Mouse (Mus musculus): ENCODE data around the gene Cpne5.

Cpne5 gene

DNA sequence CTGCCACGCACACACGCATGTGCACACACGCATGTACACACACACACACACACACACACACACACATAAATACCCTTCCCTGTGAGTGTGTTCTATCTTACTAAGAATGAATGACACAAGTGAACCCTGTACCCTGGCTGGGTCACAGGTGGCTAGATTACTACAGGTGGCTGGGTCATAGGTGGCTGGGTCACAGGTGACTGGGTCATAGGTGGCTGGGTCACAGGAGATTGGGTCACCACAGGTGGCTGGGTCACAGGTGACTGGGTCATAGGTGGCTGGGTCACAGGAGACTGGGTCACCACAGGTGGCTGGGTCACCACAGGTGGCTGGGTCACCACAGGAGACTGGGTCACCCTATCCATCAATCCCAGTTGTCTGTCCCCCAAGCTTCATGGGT, 27.9 kb downstream of the Cpne5 start:
- no peak for DNase-seq (ENCODE audit: low spot score)

DNA sequence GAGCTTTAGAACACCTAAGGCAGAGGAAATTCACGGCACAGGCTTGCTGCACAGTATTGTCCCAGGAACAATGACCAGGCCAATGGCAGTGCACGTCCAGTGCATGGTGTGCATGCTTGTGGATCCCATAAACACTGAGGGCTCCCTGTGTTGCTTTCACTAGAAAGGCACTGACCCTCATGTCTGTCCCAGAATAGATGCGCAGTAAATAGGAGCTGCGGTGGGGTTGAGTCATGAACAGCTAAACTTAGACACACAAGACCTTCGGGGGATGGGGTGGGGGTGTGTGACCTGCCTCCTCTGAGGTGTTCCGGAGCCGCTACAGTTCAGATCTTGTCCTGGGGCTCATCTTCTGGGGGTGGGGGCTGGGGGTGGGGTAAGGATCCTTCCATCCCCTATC, 31.9 kb downstream of the Cpne5 start:
- DNase-seq (ENCODE audit: low spot score) = no peak

DNA sequence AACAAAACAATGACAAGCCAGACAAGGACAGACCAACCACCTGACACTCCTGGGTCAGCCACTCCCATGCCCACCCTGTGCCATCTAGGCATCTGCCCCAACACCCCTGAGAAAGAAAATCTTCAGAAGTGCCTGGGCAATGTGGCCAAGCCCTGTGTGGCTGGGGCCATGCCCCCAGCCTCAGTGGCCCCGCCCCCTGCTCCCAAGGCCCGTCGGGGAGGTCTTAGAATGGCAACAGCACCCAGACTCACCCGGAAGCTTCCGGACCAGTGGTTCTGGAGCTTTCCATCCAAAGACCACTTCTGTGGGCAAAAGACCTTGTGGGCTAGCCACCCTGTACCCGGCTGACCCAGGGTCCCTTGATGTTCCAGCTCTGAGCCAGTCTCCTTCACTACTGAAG, 35.4 kb downstream of the Cpne5 start:
- no peak for DNase-seq (ENCODE audit: low spot score)

DNA sequence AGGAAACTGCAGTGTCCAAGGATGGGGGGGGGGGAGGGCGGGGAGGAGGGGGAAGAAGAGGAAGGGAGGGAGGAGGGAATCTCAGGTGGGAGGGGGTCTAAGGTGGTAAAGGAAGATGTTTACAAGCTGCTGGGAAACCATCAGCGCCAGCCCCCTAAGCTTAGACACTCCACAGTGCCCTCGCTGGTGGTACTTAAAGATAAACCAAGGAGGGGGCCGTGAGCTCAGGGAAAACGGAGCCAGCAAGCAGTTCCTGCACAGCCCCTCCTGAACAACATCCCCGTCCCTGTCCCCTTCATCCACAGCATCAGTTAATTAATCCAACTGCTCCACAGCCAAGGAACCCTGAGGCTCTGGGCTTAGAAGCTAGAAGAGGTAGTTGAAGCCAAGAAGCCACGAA, 38.1 kb downstream of the Cpne5 start:
- DNase-seq (ENCODE audit: low spot score) = no peak

DNA sequence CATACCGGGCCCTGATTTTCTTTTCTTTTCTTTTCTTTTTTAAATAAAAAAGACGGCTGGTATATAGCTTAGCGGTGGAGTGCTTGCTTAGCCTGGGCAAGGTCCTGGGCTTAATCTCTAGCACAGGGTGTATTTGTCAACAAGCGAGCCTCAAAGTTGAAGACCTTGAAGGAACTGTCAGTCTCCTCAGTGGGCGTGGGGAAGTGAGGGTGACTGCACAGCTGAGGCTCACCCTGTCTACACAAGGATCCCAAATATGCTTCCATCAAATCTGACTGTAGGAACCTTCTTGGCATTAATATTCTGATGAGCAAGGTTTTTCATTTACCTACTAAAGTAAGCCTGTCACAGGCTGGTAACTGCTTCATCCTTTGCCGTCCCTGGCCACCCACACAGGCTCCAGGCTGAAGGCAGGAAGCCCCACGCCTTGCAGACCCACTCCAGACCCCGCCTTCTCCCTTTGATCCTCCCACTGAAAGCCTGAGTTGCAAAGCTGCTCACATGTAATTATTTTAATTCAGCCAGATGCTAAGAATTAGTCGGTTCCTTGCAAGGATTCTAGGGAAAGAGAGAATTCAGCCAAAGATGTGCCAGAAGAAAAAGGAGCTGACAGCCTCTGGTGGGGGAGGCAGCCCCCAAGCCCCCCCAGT, 38.7 kb downstream of the Cpne5 start:
- no peak for DNase-seq (ENCODE audit: low spot score)

DNA sequence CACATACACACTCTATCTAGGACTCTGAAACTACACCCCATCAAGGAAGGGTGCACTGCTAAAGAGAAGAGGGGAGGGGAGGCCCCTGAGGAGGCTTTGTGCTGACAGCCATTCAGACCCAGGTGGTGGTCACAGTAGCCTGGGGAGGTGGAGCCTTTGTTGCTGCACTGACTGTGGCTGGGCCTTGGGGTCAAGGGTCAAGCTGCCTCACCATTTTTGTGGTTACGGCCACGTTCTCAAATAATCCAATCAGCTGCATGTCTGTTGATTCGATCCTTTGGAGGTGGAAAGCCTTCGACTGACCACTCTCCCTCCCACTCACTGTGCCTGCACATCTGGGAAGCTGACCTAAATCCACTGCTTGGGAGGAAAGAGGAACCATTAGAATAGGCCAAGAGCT, 42.4 kb downstream of the Cpne5 start:
- DNase-seq (ENCODE audit: low spot score) = no peak

DNA sequence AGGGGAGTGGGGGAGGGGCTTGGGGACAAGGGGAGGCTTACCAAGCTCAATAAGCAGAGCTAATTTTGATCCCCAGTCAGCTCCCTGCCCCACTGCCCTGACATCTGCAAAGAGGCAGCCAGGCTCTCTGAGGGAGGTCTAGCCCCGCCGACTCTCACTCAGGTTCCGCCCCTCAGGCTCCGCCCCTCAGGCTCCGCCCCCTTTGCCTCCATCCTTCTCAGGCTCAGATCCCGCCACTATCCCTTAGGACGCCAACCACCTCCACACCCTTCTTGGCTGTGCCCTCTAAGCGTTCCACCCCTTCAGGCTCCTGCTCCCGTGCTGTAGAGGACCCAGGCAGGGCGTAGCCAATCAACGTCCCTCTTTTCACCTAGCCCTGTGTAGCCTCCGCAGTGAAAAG, 49.0 kb downstream of the Cpne5 start:
- no peak for DNase-seq (ENCODE audit: low spot score)

DNA sequence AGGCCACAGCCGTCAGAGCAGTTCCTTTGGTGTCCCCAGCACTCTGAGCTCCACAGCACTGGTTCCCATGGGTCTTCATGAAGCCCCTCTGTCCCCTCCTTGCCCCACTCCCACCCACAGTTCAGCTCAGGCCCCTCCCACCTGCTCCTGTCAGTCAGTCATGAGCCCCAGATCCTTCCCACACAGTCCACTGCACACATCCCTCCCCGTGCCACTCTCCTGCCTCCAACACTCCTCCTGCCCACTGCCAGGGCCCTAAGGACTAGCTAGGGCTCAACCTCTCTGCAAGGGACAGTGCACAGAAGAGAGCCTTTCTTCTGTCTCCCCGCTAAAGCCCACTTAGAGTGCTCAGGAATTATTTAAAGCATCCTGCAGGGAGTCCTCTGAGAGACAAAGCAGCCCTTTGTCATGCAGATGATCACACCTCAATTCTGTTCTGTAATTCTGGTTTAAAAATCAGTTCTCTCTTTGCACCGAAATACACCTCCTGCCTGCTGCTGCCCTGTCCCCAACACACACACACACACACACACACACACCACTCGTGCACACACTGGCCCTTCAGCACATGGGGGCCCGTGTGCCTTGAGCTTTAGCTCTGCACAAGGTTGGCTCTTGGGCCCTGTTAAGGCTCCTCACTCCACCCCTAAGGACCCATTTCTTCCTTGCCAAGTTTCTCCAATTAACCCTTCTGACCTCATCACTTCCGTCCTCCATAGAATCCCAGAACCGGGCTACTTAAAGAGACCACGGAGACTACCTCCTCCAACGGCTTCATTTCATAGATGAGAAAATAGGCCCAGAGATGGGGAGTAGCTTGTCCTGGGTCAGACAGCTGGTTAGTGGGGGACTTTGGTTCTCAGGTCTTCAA, 50.7 kb downstream of the Cpne5 start:
- no peak for DNase-seq (ENCODE audit: low spot score)

DNA sequence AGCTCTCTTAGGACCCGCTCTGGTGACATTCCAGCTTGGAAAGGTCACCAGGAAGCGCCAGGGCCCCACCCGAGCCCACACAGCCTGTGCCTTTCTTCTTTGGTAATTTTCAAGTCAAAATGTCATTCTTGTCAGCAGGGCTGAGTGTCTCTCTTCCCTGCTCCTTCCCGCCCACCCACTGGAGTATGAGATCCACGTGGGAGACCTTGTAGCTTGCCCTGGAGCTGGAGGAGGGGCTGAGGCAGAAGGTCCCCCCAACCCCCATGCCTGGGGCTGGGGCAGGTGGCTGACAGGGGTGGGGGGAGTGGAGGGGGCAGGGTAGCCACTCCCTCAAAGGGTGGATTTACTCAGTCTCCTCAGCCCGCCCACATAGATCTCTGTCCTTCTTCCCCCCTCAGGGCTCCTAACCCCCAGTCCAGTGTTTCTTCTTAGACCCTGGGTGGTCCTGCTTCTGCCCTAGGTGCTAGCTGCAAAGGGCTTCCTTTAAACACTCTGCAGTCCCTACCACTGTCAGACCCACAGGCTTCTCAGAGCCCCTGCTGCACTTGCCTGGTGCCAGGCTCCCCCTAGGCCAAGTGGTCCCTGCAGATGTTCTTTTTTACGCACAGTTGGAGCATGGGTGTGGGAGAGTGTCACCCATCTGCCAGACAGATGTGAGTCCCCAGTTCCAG, 52.5 kb downstream of the Cpne5 start:
- no peak for DNase-seq (ENCODE audit: low spot score)

DNA sequence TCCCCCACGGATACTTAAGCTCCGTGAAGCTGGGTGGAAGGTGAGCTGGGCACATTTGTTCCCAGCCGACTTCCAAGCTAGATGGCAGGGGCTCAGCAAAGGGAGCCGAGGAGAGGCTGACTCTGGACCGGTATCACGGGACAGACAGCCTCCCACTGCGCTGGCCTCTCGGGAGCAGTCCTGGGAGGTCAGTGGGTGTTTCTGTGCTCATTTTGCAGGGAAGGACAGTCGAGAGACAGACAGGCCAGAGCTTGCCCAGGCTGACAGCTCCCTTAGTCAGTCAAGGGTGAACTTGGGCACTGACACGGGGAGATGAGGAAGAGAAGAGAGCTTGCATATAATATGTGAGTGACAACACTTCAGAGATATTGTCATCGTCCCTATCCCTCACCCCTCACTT, 54.8 kb downstream of the Cpne5 start:
- DNase-seq (ENCODE audit: low spot score) = no peak

DNA sequence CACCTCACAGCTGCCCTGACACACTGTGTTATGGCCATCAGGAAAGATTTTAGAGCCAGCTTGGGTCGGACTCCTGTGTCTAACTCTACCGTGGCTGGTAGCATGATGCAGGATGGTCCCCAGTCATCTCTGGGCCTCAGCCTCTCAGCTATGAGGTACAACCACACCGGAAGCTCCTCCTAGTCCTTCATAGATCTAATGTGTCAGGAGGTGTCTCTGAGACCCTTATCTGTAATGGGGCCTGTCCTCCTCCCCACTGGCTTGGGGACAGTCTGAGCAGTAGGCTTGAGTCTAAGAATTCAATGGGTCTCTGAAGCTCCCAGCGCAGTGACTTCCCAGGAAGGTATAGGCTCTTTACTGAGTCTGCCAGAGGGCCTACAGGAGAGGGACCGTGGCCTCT, 56.2 kb downstream of the Cpne5 start:
- DNase-seq (ENCODE audit: low spot score) = no peak

DNA sequence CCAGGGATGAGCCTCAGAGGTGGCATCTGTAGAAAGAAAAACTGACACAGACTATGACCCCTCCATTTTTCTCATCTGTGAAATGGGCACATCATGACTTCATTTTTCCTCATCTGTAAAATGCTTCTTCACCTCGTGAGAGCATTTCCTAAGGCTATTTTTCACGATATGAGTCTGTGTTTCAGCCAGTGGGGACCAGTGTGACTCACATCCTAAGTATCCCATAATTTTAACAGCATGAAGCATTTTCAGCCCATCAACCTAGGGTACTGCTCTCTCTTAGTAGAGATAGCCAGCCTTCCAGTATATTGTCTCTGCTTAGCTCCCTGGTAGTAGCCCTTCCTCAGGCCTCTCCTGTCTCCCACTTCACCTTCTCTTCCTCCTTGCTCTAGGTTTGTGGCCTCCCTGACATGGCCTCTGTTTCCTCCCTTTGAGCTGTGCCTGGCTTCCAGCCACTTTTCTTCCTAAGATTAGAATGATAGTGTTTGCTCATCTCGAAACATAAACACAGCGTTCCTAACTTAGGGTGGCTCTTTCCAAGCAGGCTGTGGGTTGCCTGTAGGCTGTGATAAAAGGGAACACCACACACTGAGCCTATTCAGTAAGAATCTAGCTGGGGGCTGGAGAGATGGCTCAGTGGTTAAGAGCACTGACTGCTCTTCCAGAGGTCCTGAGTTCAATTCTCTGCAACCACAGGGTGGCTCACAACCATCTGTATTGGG, 57.4 kb downstream of the Cpne5 start:
- no peak for DNase-seq (ENCODE audit: low spot score)

DNA sequence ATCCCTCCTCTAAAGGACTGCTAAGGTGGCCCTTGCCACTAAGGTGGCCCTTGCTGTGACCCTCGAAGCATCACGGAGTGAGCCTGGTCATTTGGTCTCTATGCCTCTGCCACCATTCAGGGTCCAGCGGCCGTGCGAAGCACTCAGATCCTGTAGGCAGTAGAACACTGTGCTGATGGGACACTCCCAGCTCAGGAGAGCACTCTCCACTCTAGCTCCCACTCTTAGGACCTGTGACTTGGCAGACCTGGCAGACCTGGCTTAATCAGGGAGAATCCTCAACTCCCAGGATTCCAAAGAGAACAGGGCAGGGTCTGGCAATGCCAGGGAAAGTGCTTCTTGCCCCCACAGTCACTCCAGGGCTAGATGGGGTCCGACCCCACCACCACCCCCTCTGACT, 58.0 kb downstream of the Cpne5 start:
- no peak for DNase-seq (ENCODE audit: low spot score)

DNA sequence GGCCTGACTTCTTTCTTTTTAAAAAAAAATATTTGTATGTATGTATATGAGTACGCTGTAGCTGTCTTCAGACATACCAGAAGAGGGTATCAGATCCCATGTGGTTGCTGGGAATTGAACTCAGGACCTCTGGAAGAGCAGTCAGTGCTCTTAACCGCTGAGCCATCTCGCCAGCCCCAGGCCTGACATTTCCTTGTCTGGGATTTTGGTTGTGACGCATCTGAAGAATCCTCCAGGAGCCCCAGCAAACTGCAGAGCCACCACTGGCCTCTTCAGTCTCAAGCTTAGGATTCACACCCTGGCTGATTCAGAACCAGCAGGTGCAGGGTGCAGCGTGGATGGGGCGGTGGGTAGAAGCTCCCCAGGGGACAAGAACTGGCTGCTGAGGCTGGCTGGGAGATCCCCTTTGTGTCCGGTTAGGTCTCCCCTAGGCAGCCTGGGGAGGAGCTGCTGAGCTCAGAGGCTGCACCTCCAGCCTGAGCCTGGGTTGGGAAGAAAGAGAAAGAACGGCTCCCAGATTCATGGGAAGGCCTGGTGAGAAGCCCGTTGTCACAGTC, 59.4 kb downstream of the Cpne5 start:
- DNase-seq (ENCODE audit: low spot score) = no peak

DNA sequence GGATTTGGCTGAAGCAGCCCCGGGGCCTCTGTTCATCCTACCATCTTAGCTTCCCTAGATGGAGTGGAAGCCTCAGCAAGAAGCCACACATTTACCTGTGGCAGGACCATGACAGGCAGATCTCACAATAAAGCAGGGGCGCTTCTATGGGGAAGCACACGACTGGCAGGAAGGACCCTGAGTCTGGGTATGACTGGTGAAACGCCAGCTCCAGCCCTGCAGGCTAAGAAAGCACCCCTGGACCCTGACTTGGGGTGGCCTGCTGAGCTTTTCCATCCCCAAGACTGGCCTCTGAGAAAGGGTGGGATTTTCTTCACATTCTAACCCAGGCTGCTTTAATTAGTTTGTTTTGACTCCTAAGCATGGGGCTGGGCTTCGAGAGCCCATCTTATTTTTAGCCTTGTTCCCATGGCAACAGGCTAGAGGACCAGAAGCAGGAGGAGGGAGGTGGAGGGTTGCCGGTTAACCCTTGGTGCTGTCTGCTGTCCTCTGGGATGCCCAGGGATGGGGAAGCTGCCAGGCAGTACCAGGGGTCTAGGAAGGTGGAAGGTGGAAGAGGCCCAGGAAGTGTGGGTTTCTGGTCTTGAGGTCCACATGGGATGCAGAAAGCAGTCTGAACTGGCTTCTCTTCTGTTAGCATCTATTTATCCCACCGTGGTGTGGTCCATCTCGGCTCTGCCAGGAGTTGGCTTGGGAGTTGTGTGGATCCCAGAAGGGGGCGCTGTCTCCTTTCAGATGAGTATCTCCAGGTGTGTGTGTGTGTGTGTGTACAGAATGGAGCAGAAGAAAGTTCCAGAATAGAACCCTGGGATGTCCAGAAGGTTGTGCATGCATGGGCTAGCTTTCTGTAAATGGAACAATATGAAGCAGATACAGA, 61.3 kb downstream of the Cpne5 start:
- DNase-seq (ENCODE audit: low spot score) = peak; percentile 50

DNA sequence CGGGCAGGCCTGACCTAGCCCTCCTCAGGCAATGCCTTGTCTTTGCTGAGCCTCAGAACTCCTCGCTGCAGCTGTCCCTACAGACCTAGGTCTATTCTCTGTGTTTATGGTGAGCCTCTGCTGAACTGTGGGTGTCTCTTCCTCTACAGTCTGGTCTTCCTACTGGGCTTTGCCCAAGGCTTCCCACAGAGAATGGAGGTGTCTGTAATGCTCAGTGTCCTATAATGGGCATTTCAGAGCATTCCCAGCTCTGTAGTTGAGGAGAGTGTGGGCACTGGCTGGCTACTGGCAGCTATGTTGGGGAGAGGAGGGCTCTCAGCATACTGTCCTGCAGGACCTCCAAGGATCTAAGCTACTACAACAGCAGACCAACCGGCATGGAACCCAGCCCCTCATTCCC, 62.3 kb downstream of the Cpne5 start:
- DNase-seq (ENCODE audit: low spot score) = no peak

DNA sequence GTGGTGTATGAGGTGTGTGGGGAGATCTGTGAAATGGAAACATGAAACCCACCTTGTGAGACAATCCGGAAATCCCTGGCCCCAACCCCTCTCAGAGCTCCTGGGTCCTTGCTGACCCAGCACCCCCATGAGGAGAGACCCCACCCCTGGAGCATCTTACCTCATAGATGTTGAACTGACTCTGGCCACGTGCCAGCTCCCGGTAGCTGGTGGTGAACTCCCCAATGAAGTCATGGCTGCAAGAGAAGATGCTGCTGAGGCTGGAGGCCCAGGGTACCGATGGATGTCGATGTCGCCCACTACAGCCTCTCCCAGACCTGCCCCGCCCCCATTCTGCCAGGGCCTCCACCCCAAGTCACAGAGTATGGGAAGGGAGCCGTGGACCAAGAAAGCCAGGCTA, 64.8 kb downstream of the Cpne5 start:
- no peak for DNase-seq (ENCODE audit: low spot score)

DNA sequence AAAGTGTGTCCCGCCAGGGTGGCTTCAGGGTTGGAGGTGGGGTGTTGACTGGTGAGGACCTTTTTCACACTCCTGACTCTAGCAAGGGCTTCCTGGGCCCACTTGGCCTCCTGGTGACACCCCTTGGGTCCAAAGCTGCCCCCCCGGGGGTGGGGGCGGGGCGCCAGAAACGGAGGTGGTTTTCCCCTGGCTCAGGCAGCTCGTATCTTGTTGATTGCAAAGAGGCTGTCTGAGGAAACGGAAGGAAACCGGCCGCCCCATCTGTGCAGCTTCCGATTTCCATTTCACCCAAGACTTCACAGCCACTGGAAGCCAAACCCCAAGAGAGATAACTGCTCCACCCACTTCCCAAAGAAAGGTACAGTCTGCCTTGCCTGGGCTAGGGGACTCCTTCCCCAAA, 65.9 kb downstream of the Cpne5 start:
- DNase-seq (ENCODE audit: low spot score) = no peak

DNA sequence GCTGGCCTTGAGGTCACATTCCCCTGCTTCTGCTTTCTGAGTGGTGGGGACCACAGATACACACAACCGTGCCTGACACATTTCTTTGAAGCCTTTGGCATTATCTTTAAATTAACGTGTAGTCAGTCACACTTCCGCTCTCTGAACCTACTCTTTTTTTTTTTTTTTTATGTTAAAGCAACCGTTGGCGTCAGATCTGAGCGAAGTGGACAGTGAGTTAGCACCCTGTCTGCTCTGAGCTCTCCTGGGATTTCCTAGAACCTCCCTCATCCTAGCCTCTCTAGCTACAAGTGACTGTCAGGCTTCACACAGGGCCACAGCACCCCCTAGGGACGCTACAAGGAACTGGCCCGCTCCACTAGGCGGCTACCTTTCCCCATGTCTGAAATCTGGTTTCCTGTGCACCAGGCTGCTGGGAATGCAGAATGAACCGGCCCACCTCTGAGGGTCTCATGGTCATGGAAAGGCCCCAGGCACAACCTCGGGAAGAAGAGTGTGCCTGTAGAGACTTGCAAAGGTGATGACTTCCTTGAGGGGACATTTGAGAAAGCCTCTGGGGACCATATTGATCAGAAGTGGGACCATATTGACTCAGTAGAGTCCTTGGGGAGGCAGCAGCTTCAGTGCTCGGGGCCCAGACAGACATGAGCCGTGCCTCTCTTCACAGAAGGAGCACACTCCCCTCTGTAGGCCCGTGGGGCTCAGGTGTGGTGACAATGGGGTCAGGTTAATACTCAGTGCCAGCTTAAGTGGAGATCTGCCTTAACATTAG, 66.8 kb downstream of the Cpne5 start:
- peak; percentile 82 for DNase-seq (ENCODE audit: low spot score)

DNA sequence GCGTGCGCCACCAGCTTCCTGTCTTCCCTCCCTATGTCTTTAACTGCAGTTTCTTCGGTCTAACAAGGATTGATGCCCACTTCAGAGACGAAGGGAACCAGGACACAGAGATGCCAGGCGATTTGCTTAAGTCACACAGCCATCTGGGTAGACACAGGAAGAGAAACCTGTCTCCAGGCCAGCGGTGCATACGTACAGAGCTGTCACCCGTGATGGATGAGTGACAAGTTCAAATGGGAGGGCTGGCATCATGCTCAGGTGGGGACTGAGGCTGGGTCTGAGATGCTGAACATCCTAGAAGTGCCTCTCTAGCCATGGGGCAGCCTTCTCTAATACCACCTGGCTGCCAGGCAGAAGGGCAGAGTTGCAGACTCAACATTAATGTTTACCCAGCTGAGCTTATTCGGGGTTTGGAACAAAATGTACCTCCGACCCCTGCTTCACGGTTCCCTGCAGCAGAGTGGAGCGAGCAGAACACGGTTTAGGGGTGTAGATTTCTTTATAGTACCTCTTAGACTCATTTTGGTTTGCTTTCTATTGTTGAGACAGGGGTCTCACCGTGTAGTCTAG, 67.5 kb downstream of the Cpne5 start:
- no peak for DNase-seq (ENCODE audit: low spot score)
